In the genomic region with DNA sequence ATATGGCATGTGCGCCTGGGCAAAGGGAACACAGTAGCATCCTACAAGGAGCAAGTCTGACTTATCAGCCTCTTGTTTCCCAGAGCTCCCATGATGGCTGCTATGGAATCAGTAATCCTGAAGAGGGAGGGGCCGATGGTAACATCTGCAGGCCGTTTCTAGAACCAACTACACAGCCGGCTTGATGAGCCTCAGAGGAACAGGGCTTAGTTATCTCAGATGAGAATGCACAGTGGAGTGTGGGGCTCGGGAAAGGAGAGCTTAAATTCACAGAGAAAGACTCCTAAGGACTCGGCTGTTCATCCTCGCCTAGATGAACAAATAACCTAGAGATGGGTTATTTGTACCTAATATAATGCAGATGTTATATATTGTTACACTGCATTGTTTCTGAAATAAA, we compare ENCODE assay signal across 16 mouse cellular contexts.
"Had no signal": no experiment of that assay in that cellular context is flagged by ENCODE, and none has a peak within 500 bp of the region (broad histone marks: within the 10 kb centered on the region; RNA-seq: fewer than 3 reads in every experiment).

No protein-coding gene starts in this region.

- H3K4me1 ChIP-seq: limb, embryonic 13.5 days; stomach, embryonic 15.5 days had no signal

- H3K4me2 ChIP-seq: limb, embryonic 13.5 days; stomach, embryonic 15.5 days had no signal

- H3K36me3 ChIP-seq: limb, embryonic 13.5 days; stomach, embryonic 15.5 days had no signal

- H3K4me3 ChIP-seq: limb, embryonic 13.5 days; stomach, embryonic 15.5 days had no signal

- H3K27me3 ChIP-seq: limb, embryonic 13.5 days; stomach, embryonic 15.5 days had no signal

- DNase-seq: kidney, adult 9 months; kidney, postnatal 36 days; left cerebral cortex, postnatal 4 days; lung, adult 2 months; lung, postnatal 36 days; retina, postnatal 1 day; right cerebral cortex, postnatal 4 days; spleen, adult 18-20 months; thymus, adult 2 months; thymus, postnatal 25 days had no signal

- H3K27ac ChIP-seq: kidney, postnatal 0 days; limb, embryonic 13.5 days; liver, embryonic 14.5 days; stomach, embryonic 15.5 days had no signal

- H3K9me3 ChIP-seq: limb, embryonic 13.5 days; stomach, embryonic 15.5 days had no signal

- H3K9ac ChIP-seq: limb, embryonic 13.5 days; liver, embryonic 14.5 days; stomach, embryonic 15.5 days had no signal

- ATAC-seq: intestine, postnatal 0 days; lung, postnatal 0 days had no signal
